Mouse (Mus musculus): ENCODE data around the gene Vps41. TPM values are rescaled to one million over a fixed set of nuclear protein-coding genes. Genes with fewer than 3 reads are reported as not detected.

The Vps41 gene
- total and polyA plus RNA-seq, 3 experiments: 26.0 to 27.2 TPM; not detected in 1

GRCm38 (mm10) chr13:18842556-18842955 is 125.5 kb downstream of the Vps41 start:
- no peak for TF ChIP-seq POLR2AphosphoS5 (IDR thresholded peaks at IDR 0.05; ENCODE audit: borderline replicate concordance, low read depth, low read length)
- TF ChIP-seq MEF2A (IDR thresholded peaks at IDR 0.05; ENCODE audit: extremely low read depth, insufficient replicate concordance, low read depth, low read length, poor library complexity, severe bottlenecking): no peak
- Histone ChIP-seq H3K9me3 (replicated peaks; ENCODE audit: insufficient read depth, low read length) (no peaks in the 10 kb centered on the region), H3K36me3 (ENCODE audit: control insufficient read depth in 1 of 2, insufficient read depth in 2 of 2, low read length in 2 of 2) (no peaks in the 10 kb centered on the region), H3K27ac (ENCODE audit: control insufficient read depth, low read depth, low read length) (no peak overlapping the region), H3K9ac (ENCODE audit: control insufficient read depth, low read depth, low read length, poor library complexity, severe bottlenecking) (no peak overlapping the region), H3K79me2 (ENCODE audit: control insufficient read depth, insufficient read depth, low read length, poor library complexity) (no peaks in the 10 kb centered on the region), H3K4me1 (ENCODE audit: control insufficient read depth in 1 of 2, insufficient read depth in 2 of 2, low read length in 2 of 2) (no peaks in the 10 kb centered on the region), H3K27me3 (ENCODE audit: control insufficient read depth in 1 of 2, insufficient read depth in 2 of 2, low read length in 2 of 2) (no peaks in the 10 kb centered on the region), H3K4me3 (ENCODE audit: control insufficient read depth in 1 of 2, insufficient read depth in 1 of 2, low read depth in 2 of 2, low read length in 2 of 2) (no peak overlapping the region)
- no peak for DNase-seq (ENCODE audit: low read depth, low spot score)

GRCm38 (mm10) chr13:18843546-18843945 is 126.5 kb downstream of the Vps41 start:
- Histone ChIP-seq H3K9me3 (replicated peaks; ENCODE audit: insufficient read depth, low read length) (no peaks in the 10 kb centered on the region), H3K27ac (ENCODE audit: control insufficient read depth, low read depth, low read length) (no peak overlapping the region), H3K4me3 (ENCODE audit: control insufficient read depth in 1 of 2, insufficient read depth in 1 of 2, low read depth in 2 of 2, low read length in 2 of 2) (no peak overlapping the region), H3K27me3 (ENCODE audit: control insufficient read depth in 1 of 2, insufficient read depth in 2 of 2, low read length in 2 of 2) (no peaks in the 10 kb centered on the region), H3K79me2 (ENCODE audit: control insufficient read depth, insufficient read depth, low read length, poor library complexity) (no peaks in the 10 kb centered on the region), H3K4me1 (ENCODE audit: control insufficient read depth in 1 of 2, insufficient read depth in 2 of 2, low read length in 2 of 2) (no peaks in the 10 kb centered on the region), H3K36me3 (ENCODE audit: control insufficient read depth in 1 of 2, insufficient read depth in 2 of 2, low read length in 2 of 2) (no peaks in the 10 kb centered on the region), H3K9ac (ENCODE audit: control insufficient read depth, low read depth, low read length, poor library complexity, severe bottlenecking) (no peak overlapping the region)
- no peak for DNase-seq (ENCODE audit: low read depth, low spot score)
- TF ChIP-seq HCFC1 (IDR thresholded peaks at IDR 0.05; ENCODE audit: low read depth, low read length) (no peak), ETS1 (IDR thresholded peaks at IDR 0.05; ENCODE audit: low read depth, low read length) (no peak), NELFE (IDR thresholded peaks at IDR 0.05; ENCODE audit: low read depth, low read length) (no peak), TBP (IDR thresholded peaks at IDR 0.05; ENCODE audit: low read depth, low read length) (no peak)

GRCm38 (mm10) chr13:18847386-18847785 is 130.3 kb downstream of the Vps41 start:
- DNase-seq (ENCODE audit: low read depth, low spot score): no peak
- Histone ChIP-seq H3K27ac (ENCODE audit: control insufficient read depth, low read depth, low read length) (no peak overlapping the region), H3K79me2 (ENCODE audit: control insufficient read depth, insufficient read depth, low read length, poor library complexity) (no peaks in the 10 kb centered on the region), H3K9me3 (replicated peaks; ENCODE audit: insufficient read depth, low read length) (no peaks in the 10 kb centered on the region), H3K27me3 (ENCODE audit: control insufficient read depth in 1 of 2, insufficient read depth in 2 of 2, low read length in 2 of 2) (no peaks in the 10 kb centered on the region), H3K36me3 (ENCODE audit: control insufficient read depth in 1 of 2, insufficient read depth in 2 of 2, low read length in 2 of 2) (no peaks in the 10 kb centered on the region), H3K4me3 (ENCODE audit: control insufficient read depth in 1 of 2, insufficient read depth in 1 of 2, low read depth in 2 of 2, low read length in 2 of 2) (no peak overlapping the region), H3K4me1 (ENCODE audit: control insufficient read depth in 1 of 2, insufficient read depth in 2 of 2, low read length in 2 of 2) (no peaks in the 10 kb centered on the region), H3K9ac (ENCODE audit: control insufficient read depth, low read depth, low read length, poor library complexity, severe bottlenecking) (no peak overlapping the region)
- no peak for TF ChIP-seq KAT2A (conservative IDR thresholded peaks at IDR 0.05; ENCODE audit: low read depth, low read length)

- Histone ChIP-seq H3K9ac (ENCODE audit: control insufficient read depth, low read depth, low read length, poor library complexity, severe bottlenecking) (no peak overlapping the region), H3K4me1 (ENCODE audit: control insufficient read depth in 1 of 2, insufficient read depth in 2 of 2, low read length in 2 of 2) (no peaks in the 10 kb centered on the region), H3K4me3 (ENCODE audit: control insufficient read depth in 1 of 2, insufficient read depth in 1 of 2, low read depth in 2 of 2, low read length in 2 of 2) (no peak overlapping the region), H3K27me3 (ENCODE audit: control insufficient read depth in 1 of 2, insufficient read depth in 2 of 2, low read length in 2 of 2) (no peaks in the 10 kb centered on the region), H3K36me3 (ENCODE audit: control insufficient read depth in 1 of 2, insufficient read depth in 2 of 2, low read length in 2 of 2) (no peaks in the 10 kb centered on the region), H3K9me3 (replicated peaks; ENCODE audit: insufficient read depth, low read length) (no peaks in the 10 kb centered on the region), H3K27ac (ENCODE audit: control insufficient read depth, low read depth, low read length) (no peak overlapping the region), H3K79me2 (ENCODE audit: control insufficient read depth, insufficient read depth, low read length, poor library complexity) (no peaks in the 10 kb centered on the region)
- no peak for DNase-seq (ENCODE audit: low read depth, low spot score)
- TF ChIP-seq RAD21 (IDR thresholded peaks at IDR 0.05; ENCODE audit: low read depth, low read length) (no peak), EP300 (IDR thresholded peaks at IDR 0.05; ENCODE audit: low read depth in 1 of 2, low read length in 2 of 2) (no peak), ZC3H11A (IDR thresholded peaks at IDR 0.05; ENCODE audit: low read depth, low read length) (no peak), UBTF (IDR thresholded peaks at IDR 0.05; ENCODE audit: borderline replicate concordance, insufficient read depth, low read depth, low read length) (no peak), NRF1 (IDR thresholded peaks at IDR 0.05; ENCODE audit: insufficient read depth, low read depth, low read length, poor library complexity, severe bottlenecking) (no peak), USF1 (IDR thresholded peaks at IDR 0.05; ENCODE audit: low read depth, low read length) (no peak), E2F4 (IDR thresholded peaks at IDR 0.05; ENCODE audit: borderline replicate concordance, low read depth, low read length) (no peak), USF2 (IDR thresholded peaks at IDR 0.05; ENCODE audit: borderline replicate concordance in 1 of 2, insufficient read depth in 1 of 2, low read depth in 1 of 2, low read length in 2 of 2) (no peak), MAX (IDR thresholded peaks at IDR 0.05; ENCODE audit: low read length) (no peak), POLR2AphosphoS5 (IDR thresholded peaks at IDR 0.05; ENCODE audit: borderline replicate concordance, low read depth, low read length) (no peak), MYB (IDR thresholded peaks at IDR 0.05; ENCODE audit: low read depth, low read length) (no peak), KAT2A (conservative IDR thresholded peaks at IDR 0.05; ENCODE audit: low read depth, low read length) (no peak), MXI1 (IDR thresholded peaks at IDR 0.05; ENCODE audit: low read depth, low read length) (no peak), TAL1 (IDR thresholded peaks at IDR 0.05; ENCODE audit: low read length) (no peak), CHD1 (IDR thresholded peaks at IDR 0.05; ENCODE audit: low read depth, low read length) (no peak), ETS1 (IDR thresholded peaks at IDR 0.05; ENCODE audit: low read depth, low read length) (no peak)
Observed at GRCm38 (mm10) chr13:18849563-18849962, 132.5 kb downstream of the Vps41 start.

All from MEL (cell line).